Mouse (Mus musculus): ENCODE data around the gene Sox21. TPM values are rescaled to one million over a fixed set of nuclear protein-coding genes. Genes with fewer than 3 reads are reported as not detected.

Gene Sox21
- polyA plus RNA-seq, 1 experiment from 2014 or later = 0.56 TPM

GRCm38 (mm10) chr14:118237786-118238185 lies 956 bp upstream of the Sox21 start:
- no peaks in the 10 kb centered on the region for H3K36me3 ChIP-seq
- H3K4me1 ChIP-seq = peaks cover 34% of the 10 kb centered on the region
- no peak for ATAC-seq (ENCODE audit: insufficient number of reproducible peaks, low FRiP score, low TSS enrichment, low read depth)
- H3K9me3 ChIP-seq = no peaks in the 10 kb centered on the region
- H3K4me2 ChIP-seq = no peak overlapping the region
- WGBS = 10% methylated on average over 6 of the region's 6 CpGs
- H3K9ac ChIP-seq = no peak overlapping the region
- peaks cover 72% of the 10 kb centered on the region for H3K27me3 ChIP-seq
- no peak overlapping the region for H3K27ac ChIP-seq
- H3K4me3 ChIP-seq = no peak overlapping the region

GRCm38 (mm10) chr14:118235973-118236885 lies 601 bp downstream of the Sox21 start:
- peak overlapping the region; percentile 20; the same call in 1 of the 2 replicates for H3K9ac ChIP-seq
- WGBS = under 1% methylated on average over 73 of the region's 73 CpGs
- no peaks in the 10 kb centered on the region for H3K9me3 ChIP-seq
- no peaks in the 10 kb centered on the region for H3K36me3 ChIP-seq
- peaks cover 87% of the 10 kb centered on the region for H3K27me3 ChIP-seq
- H3K4me2 ChIP-seq = peak overlapping the region; percentile 96
- H3K4me3 ChIP-seq = peak overlapping the region; percentile 54
- peaks cover 41% of the 10 kb centered on the region for H3K4me1 ChIP-seq
- 0 out of 2 replicates have a peak overlapping the region, but pooled peaks have one; percentile 4 for H3K27ac ChIP-seq
- peak; percentile 37; the same call in 1 of the 2 replicates for ATAC-seq (ENCODE audit: insufficient number of reproducible peaks, low FRiP score, low TSS enrichment, low read depth)

- Histone ChIP-seq H3K4me3 (peak overlapping the region; percentile 54), H3K4me2 (peak overlapping the region; percentile 96), H3K36me3 (no peaks in the 10 kb centered on the region), H3K27me3 (peaks cover 87% of the 10 kb centered on the region), H3K4me1 (peaks cover 45% of the 10 kb centered on the region), H3K9me3 (no peaks in the 10 kb centered on the region), H3K9ac (peak overlapping the region; percentile 10; the same call in 1 of the 2 replicates), H3K27ac (no peak overlapping the region)
- no peak for ATAC-seq (ENCODE audit: insufficient number of reproducible peaks, low FRiP score, low TSS enrichment, low read depth)
- WGBS = under 1% methylated on average over 62 of the region's 62 CpGs
Observed at GRCm38 (mm10) chr14:118235361-118235972, 1.4 kb downstream of the Sox21 start.

DNA sequence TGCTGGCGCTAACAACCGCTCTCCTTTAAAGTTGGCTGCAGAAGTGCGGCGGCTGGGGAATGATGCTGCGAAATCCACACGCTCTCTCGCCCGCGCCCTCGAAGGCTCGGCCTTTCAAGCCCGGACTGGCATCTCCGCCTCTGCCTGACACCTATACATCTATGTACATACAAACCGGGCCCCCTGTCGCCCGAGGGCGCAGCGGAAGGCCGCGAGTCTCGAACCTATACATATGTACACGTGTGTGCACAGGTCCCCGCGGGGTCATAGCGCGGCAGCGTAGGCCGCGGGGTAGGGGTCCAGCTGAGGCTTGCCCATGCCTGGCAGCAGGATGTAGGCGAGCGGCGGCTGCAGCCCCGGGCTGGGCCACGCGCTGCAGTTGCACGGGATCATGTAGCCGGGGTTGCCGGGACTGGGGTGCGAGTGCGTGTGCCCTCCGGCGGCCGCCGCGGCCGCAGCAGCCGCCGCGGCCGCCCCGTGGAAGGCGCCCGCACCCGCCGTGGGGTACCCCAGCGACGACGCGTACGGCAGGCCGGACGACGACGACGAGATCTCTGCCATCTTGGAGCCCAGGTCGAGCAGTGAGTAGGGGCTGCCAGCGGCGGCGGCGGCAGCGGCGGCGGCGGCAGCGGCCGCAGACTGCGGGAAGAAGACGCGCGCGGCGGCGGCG lies 2.2 kb downstream of the Sox21 start:
- H3K4me2 ChIP-seq = peak overlapping the region; percentile 96
- ATAC-seq (ENCODE audit: insufficient number of reproducible peaks, low FRiP score, low TSS enrichment, low read depth) = no peak
- under 1% methylated on average over 71 of the region's 84 CpGs for WGBS

DNA sequence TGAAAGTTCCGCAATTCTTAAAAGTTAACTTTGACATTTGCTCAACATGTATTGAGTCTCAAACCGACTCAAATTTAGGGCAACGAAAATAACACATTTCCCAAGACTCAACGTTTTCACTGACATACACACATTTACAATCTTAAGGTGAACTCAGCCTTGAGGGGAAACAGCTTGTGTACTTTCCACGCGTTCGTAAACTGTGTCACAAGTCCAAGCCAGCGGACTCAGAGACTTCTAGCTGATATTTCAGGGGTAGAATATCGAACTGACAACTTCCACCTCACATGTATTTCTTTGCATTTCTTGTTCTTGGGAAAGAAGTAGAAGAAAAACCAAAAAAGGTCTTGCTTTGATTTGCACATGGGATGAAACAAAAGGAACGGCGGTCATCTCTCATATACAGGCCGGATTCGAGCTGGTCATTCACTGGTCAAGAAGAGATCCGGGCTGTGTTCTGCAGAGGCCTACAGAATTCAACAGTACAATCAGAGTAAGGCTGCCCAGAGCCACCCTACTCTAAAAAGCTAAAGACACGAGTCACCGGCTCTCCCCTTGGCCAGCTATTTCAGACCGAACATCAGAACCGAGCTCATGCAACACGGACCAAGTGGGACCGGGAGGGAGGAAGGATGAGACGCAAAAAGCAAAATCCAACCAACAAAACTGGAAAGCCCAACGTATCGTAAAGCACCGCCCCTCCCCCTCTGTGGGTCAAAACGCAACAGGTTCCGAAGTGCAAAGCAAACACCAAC lies 2.9 kb downstream of the Sox21 start:
- no peak overlapping the region for H3K9ac ChIP-seq
- ATAC-seq (ENCODE audit: insufficient number of reproducible peaks, low FRiP score, low TSS enrichment, low read depth) = no peak
- no peaks in the 10 kb centered on the region for H3K9me3 ChIP-seq
- WGBS = 8% methylated on average over 26 of the region's 26 CpGs
- peaks cover 87% of the 10 kb centered on the region for H3K27me3 ChIP-seq
- H3K27ac ChIP-seq = no peak overlapping the region
- H3K36me3 ChIP-seq = no peaks in the 10 kb centered on the region
- peaks cover 45% of the 10 kb centered on the region for H3K4me1 ChIP-seq
- H3K4me3 ChIP-seq = peak overlapping the region; percentile 54
- peak overlapping the region; percentile 96; the same call in 1 of the 2 replicates for H3K4me2 ChIP-seq

More for the DNA sequence above, 2.2 kb downstream of the Sox21 start:
- H3K36me3 ChIP-seq = no peaks in the 10 kb centered on the region
- H3K9ac ChIP-seq = peak overlapping the region; percentile 10; the same call in 1 of the 2 replicates
- no peaks in the 10 kb centered on the region for H3K9me3 ChIP-seq
- H3K27me3 ChIP-seq = peaks cover 87% of the 10 kb centered on the region
- H3K4me3 ChIP-seq = peak overlapping the region; percentile 54
- no peak overlapping the region for H3K27ac ChIP-seq
- peaks cover 45% of the 10 kb centered on the region for H3K4me1 ChIP-seq

DNA sequence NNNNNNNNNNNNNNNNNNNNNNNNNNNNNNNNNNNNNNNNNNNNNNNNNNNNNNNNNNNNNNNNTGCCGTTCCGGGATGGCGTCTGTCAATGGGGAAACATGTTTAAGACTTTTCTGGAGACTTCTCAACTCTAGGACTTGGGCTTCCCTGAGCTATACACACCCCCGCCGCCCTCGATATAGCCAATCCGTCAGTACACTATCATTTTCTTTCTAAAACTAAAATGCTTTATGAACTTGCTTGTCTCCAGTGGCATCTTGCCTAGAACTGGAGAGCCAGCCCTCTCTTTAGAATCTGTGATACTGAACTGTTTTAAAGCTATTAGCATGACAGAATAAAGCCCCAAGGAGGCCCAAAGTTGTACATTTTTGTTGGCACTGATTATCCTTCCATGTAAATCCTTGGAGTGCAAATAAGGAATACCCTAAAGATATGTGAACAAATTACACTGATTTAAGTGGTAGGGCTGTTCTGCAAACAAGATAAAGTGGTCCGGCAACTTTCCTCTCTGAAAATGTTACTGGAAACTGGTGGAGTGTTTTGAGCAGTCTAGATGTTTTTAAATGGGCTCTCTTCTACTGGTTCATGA lies 4.4 kb downstream of the Sox21 start:
- no peak for ATAC-seq (ENCODE audit: insufficient number of reproducible peaks, low FRiP score, low TSS enrichment, low read depth)
- H3K4me1 ChIP-seq = peaks cover 50% of the 10 kb centered on the region

GRCm38 (mm10) chr14:118226471-118227155 lies 10.2 kb downstream of the Sox21 start:
- Histone ChIP-seq H3K36me3 (no peaks in the 10 kb centered on the region), H3K4me1 (peaks cover 21% of the 10 kb centered on the region), H3K4me2 (no peak overlapping the region), H3K27me3 (peaks cover 96% of the 10 kb centered on the region), H3K9ac (no peak overlapping the region), H3K9me3 (no peaks in the 10 kb centered on the region), H3K4me3 (no peak overlapping the region), H3K27ac (no peak overlapping the region)
- no peak for ATAC-seq (ENCODE audit: insufficient number of reproducible peaks, low FRiP score, low TSS enrichment, low read depth)
- under 1% methylated on average over 21 of the region's 21 CpGs for WGBS

More for the DNA sequence above, 4.4 kb downstream of the Sox21 start:
- Histone ChIP-seq H3K27ac (no peak overlapping the region), H3K36me3 (no peaks in the 10 kb centered on the region), H3K9me3 (no peaks in the 10 kb centered on the region), H3K4me3 (no peak overlapping the region), H3K9ac (no peak overlapping the region), H3K27me3 (peaks cover 90% of the 10 kb centered on the region), H3K4me2 (no peak overlapping the region)
- 3% methylated on average over 8 of the region's 8 CpGs for WGBS

- WGBS = under 1% methylated on average over 21 of the region's 21 CpGs
- H3K9ac ChIP-seq = no peak overlapping the region
- H3K27ac ChIP-seq = no peak overlapping the region
- H3K4me3 ChIP-seq = peak overlapping the region; percentile 12; the same call in 1 of the 2 replicates
- H3K36me3 ChIP-seq = no peaks in the 10 kb centered on the region
- ATAC-seq (ENCODE audit: insufficient number of reproducible peaks, low FRiP score, low TSS enrichment, low read depth) = no peak
- H3K4me2 ChIP-seq = no peak overlapping the region
- H3K27me3 ChIP-seq = peaks cover 89% of the 10 kb centered on the region
- H3K4me1 ChIP-seq = peaks cover 14% of the 10 kb centered on the region
- H3K9me3 ChIP-seq = no peaks in the 10 kb centered on the region
Observed at GRCm38 (mm10) chr14:118225911-118226310, 10.9 kb downstream of the Sox21 start.

- Histone ChIP-seq H3K4me3 (no peak overlapping the region), H3K9ac (no peak overlapping the region), H3K4me1 (peaks cover 14% of the 10 kb centered on the region), H3K27me3 (peaks cover 84% of the 10 kb centered on the region), H3K27ac (no peak overlapping the region), H3K9me3 (no peaks in the 10 kb centered on the region), H3K4me2 (no peak overlapping the region), H3K36me3 (no peaks in the 10 kb centered on the region)
- 14% methylated on average over 16 of the region's 16 CpGs for WGBS
- ATAC-seq (ENCODE audit: insufficient number of reproducible peaks, low FRiP score, low TSS enrichment, low read depth) = no peak
Observed at GRCm38 (mm10) chr14:118225061-118225743, 11.6 kb downstream of the Sox21 start.

GRCm38 (mm10) chr14:118220885-118221284 lies 15.9 kb downstream of the Sox21 start:
- H3K4me2 ChIP-seq = no peak overlapping the region
- H3K9ac ChIP-seq = no peak overlapping the region
- no peak overlapping the region for H3K4me3 ChIP-seq
- H3K36me3 ChIP-seq = no peaks in the 10 kb centered on the region
- H3K4me1 ChIP-seq = peaks cover 4% of the 10 kb centered on the region; the same call in 1 of the 2 replicates
- H3K9me3 ChIP-seq = no peaks in the 10 kb centered on the region
- peaks cover 48% of the 10 kb centered on the region for H3K27me3 ChIP-seq
- no peak overlapping the region for H3K27ac ChIP-seq
- 84% methylated on average over 1 of the region's 1 CpGs for WGBS
- no peak for ATAC-seq (ENCODE audit: insufficient number of reproducible peaks, low FRiP score, low TSS enrichment, low read depth)

Data from limb, embryonic 15.5 days (tissue).